Mouse (Mus musculus): Measurements from ENCODE around the gene Gm11563. TPM values are rescaled to one million over a fixed set of nuclear protein-coding genes. Genes with fewer than 3 reads are reported as not detected.
"Not testable (repeated sequence)": the region's sequence is repeated elsewhere in the genome, so short reads cannot be mapped to it uniquely, and the experiment has no call there.

The Gm11563 gene
- not detected in 2 replicates for polyA plus RNA-seq (2015; fragmentation: Nextera tagmentation; extraction: Ambion mirVana)

DNA sequence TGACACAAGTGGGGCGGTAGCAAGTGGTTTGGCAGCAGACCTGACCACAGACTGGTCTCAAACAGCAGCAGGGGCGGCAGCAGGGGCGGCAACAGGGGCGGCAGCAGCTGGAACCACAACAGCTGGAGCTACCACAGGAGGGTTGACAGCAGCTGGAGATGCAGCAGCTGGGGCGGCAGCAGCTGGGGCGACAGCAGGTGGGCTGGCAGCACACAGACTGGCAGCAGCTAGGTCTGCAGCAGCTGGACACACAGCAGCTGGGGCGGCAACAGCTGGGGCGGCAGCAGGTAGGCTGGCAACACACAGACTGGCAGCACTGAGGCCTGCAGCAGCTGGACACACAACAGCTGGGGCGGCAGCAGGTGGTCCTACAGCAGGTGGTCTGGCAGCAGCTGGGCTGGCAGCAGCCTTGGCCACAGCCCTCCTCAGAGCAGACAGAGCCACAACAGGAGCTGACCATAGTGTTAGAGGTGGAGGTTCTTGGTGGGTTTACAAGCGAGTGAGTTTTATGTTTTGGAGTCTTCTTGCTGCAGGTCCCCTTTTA lies at the start of gene Gm11563:
Gene Gm11563 (minus strand): TSS at position 494 of the 544 bp plus-strand sequence.
- WGBS, result 66% methylated on average over 10 of the region's 10 CpGs
- H3K27ac ChIP-seq, result not testable (repeated sequence)

DNA sequence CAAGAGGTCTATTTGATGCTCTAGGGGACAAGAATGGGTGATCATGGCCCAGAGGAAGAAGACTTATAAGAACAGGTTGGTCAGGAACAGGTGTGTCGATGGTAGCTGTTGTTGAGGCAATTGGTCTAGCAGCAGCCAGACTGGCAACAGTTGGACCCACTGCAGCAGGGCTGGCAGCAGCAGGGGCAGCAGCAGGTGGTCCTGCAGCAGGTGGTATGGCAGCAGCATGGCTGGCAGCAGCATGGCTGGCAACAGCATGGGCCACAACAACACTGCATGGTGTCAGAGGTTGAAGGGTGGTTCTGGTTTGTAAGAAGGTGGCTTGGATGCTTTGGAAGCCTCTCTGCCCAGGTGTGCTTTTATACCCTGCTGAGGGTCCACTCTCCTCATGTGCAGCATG lies 31.7 kb upstream of the Gm11563 start, which contains the start of gene Gm14190:
Gene Gm14190 (minus strand): TSS at position 278 of the 400 bp plus-strand sequence.
- 94% methylated on average over 1 of the region's 1 CpGs for WGBS
- H3K4me3 ChIP-seq (replicated peaks), result no peak within 1 kb of the TSS
- no peak within 1 kb of the TSS for H3K27ac ChIP-seq
- H3K4me2 ChIP-seq, result no peak within 1 kb of the TSS
- H3K9me3 ChIP-seq (replicated peaks), result no peaks in the 10 kb centered on the region
- ATAC-seq (replicated peaks; ENCODE audit: low FRiP score), result no peak
- no peaks in the 10 kb centered on the region for H3K27me3 ChIP-seq
- H3K36me3 ChIP-seq, result no peaks in the 10 kb centered on the region
- no peak within 1 kb of the TSS for H3K9ac ChIP-seq
- H3K4me1 ChIP-seq, result no peaks in the 10 kb centered on the region

More for the DNA sequence above, at the start of gene Gm11563:
- not testable (repeated sequence) for H3K36me3 ChIP-seq; H3K9me3 ChIP-seq (replicated peaks); H3K9ac ChIP-seq; H3K4me2 ChIP-seq; H3K4me3 ChIP-seq (replicated peaks); H3K4me1 ChIP-seq; ATAC-seq (replicated peaks; ENCODE audit: low FRiP score); H3K27me3 ChIP-seq

- H3K27me3 ChIP-seq; H3K27ac ChIP-seq; H3K4me1 ChIP-seq; H3K4me3 ChIP-seq (replicated peaks); H3K9me3 ChIP-seq (replicated peaks); H3K4me2 ChIP-seq; ATAC-seq (replicated peaks; ENCODE audit: low FRiP score); H3K36me3 ChIP-seq; H3K9ac ChIP-seq: not testable (repeated sequence)
- 84% methylated on average over 1 of the region's 1 CpGs for WGBS
These were observed 26.5 kb upstream of the Gm11563 start for GRCm38 (mm10) chr11:99685235-99685634.

- no peak overlapping the region for H3K4me3 ChIP-seq (replicated peaks)
- WGBS, result 85% methylated on average over 2 of the region's 2 CpGs
- H3K27ac ChIP-seq, result no peak overlapping the region
- H3K9ac ChIP-seq, result no peak overlapping the region
- H3K36me3 ChIP-seq, result no peaks in the 10 kb centered on the region
- no peak for ATAC-seq (replicated peaks; ENCODE audit: low FRiP score)
- H3K4me2 ChIP-seq, result no peak overlapping the region
- H3K27me3 ChIP-seq, result no peaks in the 10 kb centered on the region
- H3K4me1 ChIP-seq, result no peaks in the 10 kb centered on the region
- H3K9me3 ChIP-seq (replicated peaks), result no peaks in the 10 kb centered on the region
These were observed 24.7 kb upstream of the Gm11563 start for GRCm38 (mm10) chr11:99683481-99683880.

- H3K27me3 ChIP-seq, result no peaks in the 10 kb centered on the region
- no peak within 1 kb of the TSS for H3K4me3 ChIP-seq (replicated peaks)
- H3K9me3 ChIP-seq (replicated peaks), result no peaks in the 10 kb centered on the region
- no peaks in the 10 kb centered on the region for H3K4me1 ChIP-seq
- no peak within 1 kb of the TSS for H3K9ac ChIP-seq
- H3K4me2 ChIP-seq, result no peak within 1 kb of the TSS
- no peak for ATAC-seq (replicated peaks; ENCODE audit: low FRiP score)
- no peaks in the 10 kb centered on the region for H3K36me3 ChIP-seq
- H3K27ac ChIP-seq, result no peak within 1 kb of the TSS
These were observed 7.1 kb upstream of the Gm11563 start, which contains the start of gene Krtap4-6 for GRCm38 (mm10) chr11:99665860-99666259. Gene Krtap4-6, minus strand, starts transcription at chr11:99665960.

DNA sequence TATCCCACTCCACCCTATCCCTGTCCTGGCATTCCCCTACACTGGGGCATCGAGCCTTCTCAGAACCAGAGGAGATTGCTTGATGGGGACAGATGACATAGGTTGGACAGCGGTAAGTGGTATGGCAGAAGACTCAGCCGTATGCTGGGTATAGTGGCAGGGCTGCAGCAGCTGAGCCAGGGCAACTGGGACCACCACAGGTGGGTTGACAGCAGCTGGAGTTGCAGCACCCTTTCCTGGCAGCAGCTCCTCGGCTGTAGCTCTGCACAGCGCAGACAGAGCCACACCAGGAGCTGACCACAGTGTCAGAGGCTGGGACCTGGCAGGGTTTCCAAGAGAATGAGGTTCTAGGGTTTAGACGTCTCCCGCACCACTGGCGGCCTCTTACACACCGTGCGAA lies 4.0 kb upstream of the Gm11563 start:
- H3K9ac ChIP-seq, result no peak overlapping the region
- H3K27ac ChIP-seq, result no peak overlapping the region
- no peak for ATAC-seq (replicated peaks; ENCODE audit: low FRiP score)
- H3K36me3 ChIP-seq, result no peaks in the 10 kb centered on the region
- H3K27me3 ChIP-seq, result no peaks in the 10 kb centered on the region
- no peaks in the 10 kb centered on the region for H3K4me1 ChIP-seq
- WGBS, result 86% methylated on average over 10 of the region's 10 CpGs
- H3K4me2 ChIP-seq, result no peak overlapping the region
- no peaks in the 10 kb centered on the region for H3K9me3 ChIP-seq (replicated peaks)
- no peak overlapping the region for H3K4me3 ChIP-seq (replicated peaks)

GRCm38 (mm10) chr11:99659256-99659655 lies 496 bp upstream of the Gm11563 start:
- Histone ChIP-seq H3K9me3 (replicated peaks) (no peaks in the 10 kb centered on the region), H3K27me3 (no peaks in the 10 kb centered on the region), H3K27ac (no peak overlapping the region), H3K9ac (no peak overlapping the region), H3K4me1 (no peaks in the 10 kb centered on the region), H3K4me3 (replicated peaks) (no peak overlapping the region), H3K36me3 (no peaks in the 10 kb centered on the region), H3K4me2 (no peak overlapping the region)
- no peak for ATAC-seq (replicated peaks; ENCODE audit: low FRiP score)
- 81% methylated on average over 4 of the region's 4 CpGs for WGBS

- no peaks in the 10 kb centered on the region for H3K4me1 ChIP-seq
- no peaks in the 10 kb centered on the region for H3K27me3 ChIP-seq
- ATAC-seq (replicated peaks; ENCODE audit: low FRiP score), result no peak
- H3K4me3 ChIP-seq (replicated peaks), result no peak overlapping the region
- H3K4me2 ChIP-seq, result no peak overlapping the region
- no peaks in the 10 kb centered on the region for H3K9me3 ChIP-seq (replicated peaks)
- no peaks in the 10 kb centered on the region for H3K36me3 ChIP-seq
- H3K27ac ChIP-seq, result no peak overlapping the region
- no peak overlapping the region for H3K9ac ChIP-seq
- 37% methylated on average over 5 of the region's 5 CpGs for WGBS
These were observed 1.7 kb downstream of the Gm11563 start for GRCm38 (mm10) chr11:99657051-99657450.

DNA sequence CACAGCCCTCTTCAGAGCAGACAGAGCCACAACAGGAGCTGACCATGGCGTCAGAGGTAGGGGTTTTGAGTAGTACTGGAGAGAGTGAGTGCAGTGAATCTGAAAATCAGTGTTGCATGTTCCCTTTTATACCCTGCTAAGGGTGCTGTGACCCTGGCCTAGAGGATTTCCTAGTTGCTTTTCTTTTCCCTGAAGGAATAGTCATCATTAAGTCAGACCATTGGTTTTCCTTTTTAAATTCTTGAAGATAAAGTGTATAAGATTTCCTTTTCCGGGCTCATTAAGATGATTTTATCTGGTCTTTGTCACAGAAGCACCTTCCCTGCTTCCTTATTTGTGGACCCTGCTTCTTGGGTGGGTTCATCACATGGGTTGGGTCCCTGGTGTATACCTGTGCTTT lies 8.6 kb downstream of the Gm11563 start, which contains the start of gene Gm11555:
Gene Gm11555 (minus strand): TSS at position 101 of the 400 bp plus-strand sequence.
- Histone ChIP-seq H3K4me3 (replicated peaks) (no peak within 1 kb of the TSS), H3K4me1 (no peaks in the 10 kb centered on the region), H3K36me3 (no peaks in the 10 kb centered on the region), H3K9me3 (replicated peaks) (no peaks in the 10 kb centered on the region), H3K27me3 (no peaks in the 10 kb centered on the region), H3K27ac (no peak within 1 kb of the TSS), H3K9ac (no peak within 1 kb of the TSS), H3K4me2 (no peak within 1 kb of the TSS)
- 77% methylated on average over 2 of the region's 2 CpGs for WGBS
- ATAC-seq (replicated peaks; ENCODE audit: low FRiP score), result no peak

DNA sequence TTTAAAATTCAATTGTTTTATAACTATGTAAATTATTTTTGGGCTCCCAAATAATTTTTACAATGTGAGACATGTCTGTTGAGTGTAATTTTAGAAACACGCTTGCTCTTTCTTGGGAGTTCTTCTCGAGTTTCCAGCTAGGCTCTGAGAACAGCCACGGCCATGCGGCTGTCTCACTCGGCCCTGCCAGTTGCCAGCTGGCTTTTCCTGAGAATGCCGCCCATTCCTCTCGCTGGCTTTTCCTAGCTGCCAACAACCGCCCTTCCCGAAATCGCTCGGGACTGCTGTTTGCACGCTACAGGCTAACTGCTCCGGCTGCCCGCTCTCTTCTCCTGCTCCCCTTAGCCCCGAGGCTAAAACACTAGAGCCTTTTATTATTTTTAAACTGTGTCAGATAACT lies 12.3 kb downstream of the Gm11563 start:
- Histone ChIP-seq H3K27ac (no peak overlapping the region), H3K9ac (no peak overlapping the region), H3K9me3 (replicated peaks) (no peaks in the 10 kb centered on the region), H3K4me1 (no peaks in the 10 kb centered on the region), H3K36me3 (no peaks in the 10 kb centered on the region), H3K27me3 (no peaks in the 10 kb centered on the region), H3K4me3 (replicated peaks) (no peak overlapping the region), H3K4me2 (no peak overlapping the region)
- WGBS, result 76% methylated on average over 15 of the region's 15 CpGs
- ATAC-seq (replicated peaks; ENCODE audit: low FRiP score), result no peak

DNA sequence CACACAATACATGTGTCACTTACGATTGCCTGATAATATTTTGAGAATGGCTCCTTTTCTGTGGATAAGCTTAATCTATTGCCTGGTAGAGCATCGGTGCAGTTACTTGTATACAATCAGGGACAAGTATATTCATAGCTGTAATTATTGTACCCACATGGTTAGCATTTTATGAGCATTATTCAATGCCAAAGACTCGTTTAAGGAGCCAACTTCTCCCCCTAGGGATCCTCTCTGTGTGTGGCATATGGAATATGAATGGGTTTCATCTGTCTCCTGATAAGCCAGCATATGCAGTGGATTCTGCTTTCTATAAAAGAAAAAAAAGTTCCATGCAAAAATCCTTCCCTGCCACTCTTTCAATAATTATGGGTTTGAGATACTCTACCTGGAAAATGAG lies 14.4 kb downstream of the Gm11563 start:
- 70% methylated on average over 3 of the region's 3 CpGs for WGBS
- H3K36me3 ChIP-seq, result no peaks in the 10 kb centered on the region

GRCm38 (mm10) chr11:99643635-99644139 lies 15.1 kb downstream of the Gm11563 start, which contains the start of gene Krtap4-7:
Gene Krtap4-7, minus strand, starts transcription at chr11:99644089.
- H3K4me2 ChIP-seq; H3K36me3 ChIP-seq; H3K27me3 ChIP-seq; H3K4me3 ChIP-seq (replicated peaks); H3K27ac ChIP-seq; H3K9me3 ChIP-seq (replicated peaks); H3K9ac ChIP-seq; H3K4me1 ChIP-seq; ATAC-seq (replicated peaks; ENCODE audit: low FRiP score): not testable (repeated sequence)
- WGBS, result 74% methylated on average over 9 of the region's 9 CpGs

More for the DNA sequence above, 14.4 kb downstream of the Gm11563 start:
- H3K9ac ChIP-seq, result no peak overlapping the region
- H3K4me3 ChIP-seq (replicated peaks), result no peak overlapping the region
- H3K4me1 ChIP-seq, result no peaks in the 10 kb centered on the region
- H3K27ac ChIP-seq, result no peak overlapping the region
- no peak for ATAC-seq (replicated peaks; ENCODE audit: low FRiP score)
- H3K27me3 ChIP-seq, result no peaks in the 10 kb centered on the region
- no peaks in the 10 kb centered on the region for H3K9me3 ChIP-seq (replicated peaks)
- H3K4me2 ChIP-seq, result no peak overlapping the region

DNA sequence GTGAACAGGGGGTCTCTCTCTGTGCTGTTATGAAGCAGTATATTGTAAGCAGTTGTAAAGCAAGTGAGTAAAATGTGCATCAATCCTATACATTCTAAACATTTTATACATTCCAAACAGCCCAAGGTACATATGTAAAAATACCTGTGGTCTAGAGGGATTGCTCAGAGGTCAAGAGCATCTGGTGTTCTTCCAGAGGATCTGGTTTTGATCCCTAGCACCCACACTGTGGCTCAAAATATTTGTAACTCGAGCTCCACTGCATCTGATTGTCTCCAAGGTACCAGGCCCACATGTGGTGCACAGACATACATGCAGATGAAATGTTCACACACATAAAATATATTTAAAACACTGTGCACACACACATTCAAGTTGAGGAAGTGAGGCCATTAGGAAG lies 17.8 kb downstream of the Gm11563 start:
- ATAC-seq (replicated peaks; ENCODE audit: low FRiP score), result no peak
- 36% methylated on average over 1 of the region's 1 CpGs for WGBS

More for the DNA sequence above, 17.8 kb downstream of the Gm11563 start:
- no peak overlapping the region for H3K9ac ChIP-seq
- H3K4me2 ChIP-seq, result no peak overlapping the region
- no peaks in the 10 kb centered on the region for H3K27me3 ChIP-seq
- no peaks in the 10 kb centered on the region for H3K36me3 ChIP-seq
- no peak overlapping the region for H3K4me3 ChIP-seq (replicated peaks)
- H3K4me1 ChIP-seq, result no peaks in the 10 kb centered on the region
- no peaks in the 10 kb centered on the region for H3K9me3 ChIP-seq (replicated peaks)
- no peak overlapping the region for H3K27ac ChIP-seq

All from kidney, embryonic 15.5 days (tissue).